Mouse (Mus musculus) bone marrow, adult 2 months (tissue): ENCODE data around the gene Btrc. TPM values are rescaled to one million over a fixed set of nuclear protein-coding genes. Genes with fewer than 3 reads are reported as not detected.
A peak's percentile ranks its signal among the peaks of the same experiment; 100 is the strongest.

Experiments used
- H3K27ac ChIP-seq: fragments of 200-500 bp; 2 replicates; pipeline ENCODE4 v1.5.1; 2012; ENCODE audit warnings: low read depth, mild to moderate bottlenecking, control low read depth, inconsistent platforms, low read length; ENCODE audit not compliant: control insufficient read depth, poor library complexity, insufficient read depth
- H3K4me1 ChIP-seq: fragments of 200-500 bp; 2 replicates; pipeline ENCODE4 v1.6.1; 2011; ENCODE audit warnings: low read length; ENCODE audit not compliant: control insufficient read depth, insufficient read depth
- H3K4me3 ChIP-seq: fragments of 200-500 bp; replicated peaks from 2 replicates; pipeline ENCODE3; 2011; ENCODE audit warnings: mild to moderate bottlenecking, low read depth, low read length, control low read depth; ENCODE audit not compliant: control insufficient read depth
- CTCF ChIP-seq: fragments of 200-500 bp; IDR thresholded peaks from 2 replicates; pipeline ENCODE4 v1.5.1; 2011; ENCODE audit warnings: low read length, control low read depth; ENCODE audit not compliant: control insufficient read depth, insufficient read depth
- POLR2A ChIP-seq: fragments of 200-500 bp; IDR thresholded peaks from 2 replicates; pipeline ENCODE4 v1.6.1; 2011; ENCODE audit warnings: low read depth, mild to moderate bottlenecking, control low read depth, low read length, borderline replicate concordance; ENCODE audit not compliant: control insufficient read depth
- WGBS: fragments of 180-500 bp; shearing (Covaris S2); methylation state at CpG from one replicate; pipeline ENCODE4 v1.1.7; 2018; 5-methylcytosine and 5-hydroxymethylcytosine counted together
- polyA plus RNA-seq: library from polyadenylated mRNA; stranded (reverse); fragments of >200 nt; gene quantifications from 2 replicates; pipeline ENCODE4 v1.2.4, GENCODE M21; 2011; ENCODE audit warnings: low replicate concordance; ENCODE audit not compliant: missing spikeins, insufficient read depth, insufficient read length

Gene Btrc
- 41.4 and 47.7 TPM in 2 replicates for polyA plus RNA-seq

DNA sequence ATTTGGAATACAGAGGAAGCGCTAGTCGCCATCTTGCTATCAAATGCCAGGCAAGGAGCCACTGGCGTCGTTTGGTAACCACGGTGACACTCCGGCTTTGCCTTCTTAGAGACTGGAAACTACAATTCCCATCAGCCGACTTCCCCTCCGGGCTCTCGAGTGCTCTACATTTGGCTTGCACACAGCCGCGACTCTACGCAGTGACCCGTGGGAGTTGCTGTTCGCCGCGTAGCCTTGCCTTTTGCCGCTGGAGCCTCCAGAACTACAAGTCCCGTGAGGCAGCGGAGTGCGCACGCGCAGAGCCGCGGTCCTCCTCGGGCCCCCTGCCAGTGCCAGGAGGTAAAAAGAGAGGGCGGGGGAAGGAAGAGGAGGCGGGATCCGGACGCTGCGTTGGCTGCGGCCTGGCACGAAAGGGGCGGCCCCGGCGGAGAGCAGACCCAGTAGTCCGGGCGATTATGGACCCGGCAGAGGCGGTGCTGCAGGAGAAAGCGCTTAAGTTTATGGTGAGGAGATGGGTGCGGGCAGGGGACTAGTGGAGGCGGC is at the start of gene Btrc:
TSS of gene Btrc (plus strand) at position 351 of the 543 bp plus-strand sequence.
- 0 out of 2 replicates have a peak within 1 kb of the TSS, but pooled peaks have one; percentile 34 for H3K27ac ChIP-seq
- peak within 1 kb of the TSS; percentile 75 for H3K4me3 ChIP-seq
- TF ChIP-seq CTCF (no peak), POLR2A (peak; percentile 71; the same call in 1 of the 2 replicates)
- under 1% methylated on average over 42 of the region's 42 CpGs for WGBS
- H3K4me1 ChIP-seq, result no peaks in the 10 kb centered on the region; the same call in 1 of the 2 replicates

DNA sequence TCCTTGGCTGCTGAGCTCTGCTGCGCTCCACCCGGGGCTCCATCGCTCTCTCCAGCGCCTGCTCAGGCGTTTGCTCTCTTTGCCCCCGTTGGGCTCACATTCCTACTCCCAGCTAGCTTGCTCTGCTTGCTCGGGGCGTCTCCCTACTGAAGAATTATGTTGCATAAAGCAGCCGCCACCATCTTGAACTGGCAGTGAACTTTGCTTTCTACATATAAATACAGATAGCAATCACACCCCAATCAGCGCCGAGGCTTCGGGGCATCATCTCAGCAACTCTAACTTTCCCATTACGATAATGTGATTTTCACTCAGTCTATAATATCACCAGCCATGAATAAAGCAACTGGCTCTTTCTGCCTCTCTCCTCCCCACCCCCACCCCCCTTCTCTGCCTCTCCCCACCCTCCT is 46.1 kb upstream of the Btrc start:
- H3K27ac ChIP-seq, result no peak overlapping the region
- no peak overlapping the region for H3K4me3 ChIP-seq
- WGBS, result 69% methylated on average over 13 of the region's 13 CpGs
- no peaks in the 10 kb centered on the region for H3K4me1 ChIP-seq
- TF ChIP-seq CTCF, result no peak

DNA sequence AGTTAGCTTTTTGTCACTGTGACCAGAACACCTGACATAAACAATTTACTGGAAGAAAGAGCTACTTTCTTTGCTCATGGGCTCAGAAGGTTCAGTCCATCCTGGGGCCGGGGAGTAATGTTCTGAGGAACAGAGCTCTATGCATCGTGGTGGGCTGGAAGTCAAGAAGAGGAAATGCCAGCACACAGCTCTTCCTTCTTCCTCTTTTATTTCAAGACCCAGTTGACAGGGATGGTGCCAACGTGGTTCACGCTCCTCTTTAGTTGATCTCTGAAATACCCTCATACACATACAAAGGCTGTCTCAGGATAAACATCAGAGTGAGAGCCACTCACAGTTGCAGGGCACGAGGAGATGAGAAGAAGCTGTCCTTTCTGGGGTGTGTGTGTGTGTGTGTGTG is 42.5 kb upstream of the Btrc start:
- TF ChIP-seq CTCF, result no peak
- no peak for TF ChIP-seq POLR2A

DNA sequence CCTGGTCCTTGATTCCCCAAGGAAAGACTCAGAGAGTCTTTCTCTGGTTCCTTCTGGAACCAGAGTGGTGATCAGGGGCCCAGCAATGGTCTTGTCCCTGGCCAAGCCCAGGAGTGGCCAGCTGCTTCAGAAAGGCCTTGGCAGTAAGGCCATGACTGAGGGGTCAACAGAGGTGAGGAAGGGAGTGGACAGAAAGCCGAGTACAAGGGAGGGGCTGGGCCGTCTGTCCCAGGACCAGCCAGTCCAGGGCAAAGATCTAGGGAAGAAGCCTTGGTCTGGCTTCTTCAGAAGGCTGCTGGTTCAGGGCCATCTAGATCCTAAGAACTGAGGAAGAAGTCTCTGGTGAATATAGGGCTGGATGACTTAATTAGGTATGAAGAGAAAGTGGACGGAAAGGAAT is 34.5 kb upstream of the Btrc start:
- peaks cover 3% of the 10 kb centered on the region; the same call in 1 of the 2 replicates for H3K4me1 ChIP-seq
- H3K4me3 ChIP-seq, result no peak overlapping the region
- TF ChIP-seq POLR2A, result no peak
- no peak for TF ChIP-seq CTCF
- 83% methylated on average over 3 of the region's 3 CpGs for whole genome bisulfite sequencing
- no peak overlapping the region for H3K27ac ChIP-seq

More for the DNA sequence above, 42.5 kb upstream of the Btrc start:
- peaks cover 1% of the 10 kb centered on the region; the same call in 1 of the 2 replicates for H3K4me1 ChIP-seq
- no peak overlapping the region for H3K4me3 ChIP-seq
- 12% methylated on average over 5 of the region's 5 CpGs for WGBS
- no peak overlapping the region for H3K27ac ChIP-seq

DNA sequence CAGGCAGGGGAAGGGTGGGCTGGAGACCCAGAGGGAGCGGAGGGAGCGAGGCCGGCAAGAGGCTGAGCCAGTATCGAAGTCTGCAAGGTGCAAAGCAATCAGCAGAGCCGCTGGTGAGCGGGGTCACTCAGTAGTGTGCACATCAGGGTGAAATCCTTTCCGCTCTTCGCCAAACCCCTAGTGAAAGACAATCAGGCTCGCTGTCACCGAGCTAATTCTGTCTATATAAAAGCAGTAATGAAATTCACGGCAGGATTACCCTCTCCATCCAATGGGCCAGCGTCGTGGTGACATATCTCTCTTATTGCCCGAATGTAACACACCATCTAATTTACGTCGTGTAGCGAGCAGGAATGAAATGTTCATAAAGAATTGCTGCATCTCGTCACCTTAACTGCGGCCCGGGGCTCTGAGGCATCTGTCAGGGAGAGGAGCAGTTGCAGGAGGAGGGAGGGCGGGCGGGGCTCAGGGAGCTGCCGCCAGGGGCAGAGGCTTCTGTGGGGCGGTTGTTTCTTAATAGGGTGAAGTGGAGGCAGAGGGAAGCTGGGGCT is 33.7 kb upstream of the Btrc start:
- 38% methylated on average over 24 of the region's 24 CpGs for WGBS
- H3K4me1 ChIP-seq, result peaks cover 3% of the 10 kb centered on the region; the same call in 1 of the 2 replicates
- no peak overlapping the region for H3K27ac ChIP-seq
- no peak overlapping the region for H3K4me3 ChIP-seq
- TF ChIP-seq POLR2A, result no peak
- no peak for TF ChIP-seq CTCF

DNA sequence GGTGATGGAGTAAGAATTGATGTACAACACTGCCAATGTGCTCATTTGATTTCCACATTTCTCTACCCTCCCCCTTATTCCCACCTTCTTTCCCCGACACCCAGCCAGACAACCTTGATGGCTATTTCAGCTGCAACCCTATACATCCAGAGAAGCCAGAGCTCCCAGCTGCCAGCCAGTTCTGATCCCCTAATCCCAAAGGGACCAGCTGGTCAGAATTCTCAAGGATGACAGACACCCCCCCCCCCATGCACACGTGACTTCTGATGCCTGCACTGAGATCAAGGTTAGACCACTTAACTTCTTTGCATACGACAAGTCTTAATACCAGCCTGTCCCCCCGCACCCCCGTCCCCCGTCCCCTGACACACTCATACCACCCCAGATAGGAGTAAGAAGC is 26.8 kb upstream of the Btrc start:
- Histone ChIP-seq H3K27ac (no peak overlapping the region), H3K4me1 (no peaks in the 10 kb centered on the region), H3K4me3 (no peak overlapping the region)
- TF ChIP-seq CTCF (no peak), POLR2A (no peak)
- WGBS, result 74% methylated on average over 6 of the region's 6 CpGs

DNA sequence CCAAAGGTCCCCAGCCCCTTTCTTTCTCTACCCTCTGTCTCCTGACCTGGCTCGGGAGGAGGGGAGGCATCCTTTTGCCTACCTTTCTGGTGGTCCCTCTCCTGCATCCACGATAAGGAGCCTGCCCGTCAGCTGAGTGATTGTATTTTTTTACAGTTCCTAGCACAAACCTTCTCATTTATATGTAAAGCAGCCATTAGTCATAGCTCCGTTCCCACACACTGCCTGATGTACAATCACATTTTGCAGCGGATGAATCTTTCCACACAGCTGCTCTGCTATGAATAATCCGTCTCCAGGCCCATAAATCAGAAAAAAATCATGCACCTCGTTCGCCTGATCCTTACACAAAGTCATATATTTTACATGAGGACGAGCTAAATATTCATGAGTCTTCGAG is 25.4 kb upstream of the Btrc start:
- Histone ChIP-seq H3K4me1 (no peaks in the 10 kb centered on the region), H3K4me3 (no peak overlapping the region), H3K27ac (no peak overlapping the region)
- TF ChIP-seq POLR2A, result no peak
- no peak for TF ChIP-seq CTCF
- 71% methylated on average over 10 of the region's 10 CpGs for WGBS

DNA sequence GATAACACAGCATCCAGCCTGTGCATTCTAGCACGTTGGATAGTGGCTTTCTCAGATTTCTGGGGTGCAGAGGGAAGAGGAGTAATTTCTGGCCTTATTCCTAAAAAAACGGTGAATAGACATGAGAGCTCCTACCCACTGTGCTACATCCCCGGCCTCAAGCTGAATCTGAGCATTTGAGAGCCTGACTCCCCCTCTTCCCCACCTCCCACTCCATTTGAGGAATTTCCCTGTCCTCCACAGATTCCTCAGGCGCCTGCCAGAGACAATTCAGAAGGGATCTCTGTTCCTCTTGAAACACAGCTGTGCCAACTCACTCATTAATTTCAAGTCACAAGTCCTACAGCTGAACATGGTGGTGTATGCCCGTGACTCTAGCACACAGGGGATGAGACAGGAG is 19.6 kb upstream of the Btrc start:
- 75% methylated on average over 5 of the region's 5 CpGs for whole genome bisulfite sequencing
- H3K4me1 ChIP-seq, result no peaks in the 10 kb centered on the region
- TF ChIP-seq CTCF, result no peak
- TF ChIP-seq POLR2A, result no peak
- no peak overlapping the region for H3K4me3 ChIP-seq
- no peak overlapping the region for H3K27ac ChIP-seq
